Mouse (Mus musculus) kidney, embryonic 16.5 days (tissue): ENCODE results near the gene Tcf7l2. TPM values are rescaled to one million over a fixed set of nuclear protein-coding genes. Genes with fewer than 3 reads are reported as not detected.

Source experiments
- ATAC-seq: fragments of 200-750 bp; cut with Nextera tagmentation; 2 replicates; pipeline ENCODE4 v1.8.0; 2017; ENCODE audit warnings: moderate TSS enrichment; ENCODE audit not compliant: low FRiP score, low TSS enrichment
- H3K27ac ChIP-seq: fragments of 300-500 bp; sonication (generic); 2 replicates; pipeline ENCODE4 v1.5.1; 2014; ENCODE audit warnings: low read length
- H3K27me3 ChIP-seq: fragments of 300-500 bp; sonication (generic); 2 replicates; pipeline ENCODE4 v1.6.1; 2014; ENCODE audit warnings: low read length, control low read depth, mixed read lengths; ENCODE audit not compliant: insufficient read depth
- H3K36me3 ChIP-seq: fragments of 300-500 bp; sonication (generic); 2 replicates; pipeline ENCODE4 v1.6.1; 2014; ENCODE audit warnings: low read length, control low read depth, mixed read lengths; ENCODE audit not compliant: insufficient read depth
- H3K4me1 ChIP-seq: fragments of 300-500 bp; sonication (generic); 2 replicates; pipeline ENCODE4 v1.6.1; 2014; ENCODE audit warnings: low read length, control low read depth, mixed read lengths; ENCODE audit not compliant: insufficient read depth
- H3K4me2 ChIP-seq: fragments of 300-500 bp; sonication (generic); replicated peaks from 2 replicates; pipeline ENCODE4 v1.6.1; 2014; ENCODE audit warnings: low read depth, low read length
- H3K4me3 ChIP-seq: fragments of 300-500 bp; sonication (generic); 2 replicates; pipeline ENCODE4 v1.5.1; 2014; ENCODE audit warnings: mild to moderate bottlenecking, low read length
- H3K9ac ChIP-seq: fragments of 300-500 bp; sonication (generic); replicated peaks from 2 replicates; pipeline ENCODE4 v1.6.1; 2014; ENCODE audit warnings: low read length
- H3K9me3 ChIP-seq: fragments of 300-500 bp; sonication (generic); 2 replicates; pipeline ENCODE4 v1.6.1; 2016; ENCODE audit warnings: low read length, control low read depth
- WGBS: fragments of 180-500 bp; shearing (Covaris S2); extraction: QIAGEN DNeasy Blood & Tissue Kit; methylation state at CpG from one replicate; pipeline ENCODE4 v1.1.7; 2014; 5-methylcytosine and 5-hydroxymethylcytosine counted together
- polyA plus RNA-seq: library from polyadenylated mRNA; unstranded; fragments of >200 nt; fragmentation: Nextera tagmentation; extraction: Ambion mirVana; gene quantifications from 2 replicates; pipeline ENCODE4 v1.2.1, GENCODE M21; 2015

The Tcf7l2 gene
- polyA plus RNA-seq, 1 experiment from 2014 or later: 50.1 TPM

DNA sequence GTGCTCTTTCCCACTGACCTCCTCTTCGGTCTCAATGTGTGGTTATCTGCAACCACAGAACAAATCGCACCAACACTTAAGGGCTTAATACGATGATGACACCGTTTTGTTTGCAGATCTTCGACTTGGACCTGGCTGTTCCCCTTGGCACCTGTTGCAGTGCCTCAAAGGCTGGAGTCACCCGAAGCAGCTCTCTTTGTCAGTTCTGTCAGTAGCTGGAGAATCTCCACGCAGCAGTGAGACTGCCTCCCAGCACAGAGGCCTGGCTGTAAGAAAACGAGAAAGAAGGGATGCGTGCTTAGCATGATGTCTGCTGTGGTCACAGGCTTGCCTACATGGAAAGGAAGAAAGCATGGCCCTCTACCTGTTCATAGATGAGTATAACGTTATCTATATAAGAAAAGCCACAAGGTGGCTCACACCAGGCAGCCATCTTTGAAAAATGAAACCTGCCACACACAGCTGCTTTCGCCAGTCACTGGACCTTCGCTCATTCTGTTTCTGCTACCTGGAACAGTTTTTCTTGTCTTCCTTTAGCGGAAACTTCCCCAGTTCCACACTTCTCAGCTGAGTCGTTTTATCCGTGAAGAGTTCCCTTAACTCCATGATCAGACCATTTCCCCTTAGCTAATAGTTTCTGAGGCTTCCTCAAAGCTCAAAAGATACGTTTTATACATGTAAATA lies 21.1 kb upstream of the Tcf7l2 start:
- ATAC-seq: no peak

DNA sequence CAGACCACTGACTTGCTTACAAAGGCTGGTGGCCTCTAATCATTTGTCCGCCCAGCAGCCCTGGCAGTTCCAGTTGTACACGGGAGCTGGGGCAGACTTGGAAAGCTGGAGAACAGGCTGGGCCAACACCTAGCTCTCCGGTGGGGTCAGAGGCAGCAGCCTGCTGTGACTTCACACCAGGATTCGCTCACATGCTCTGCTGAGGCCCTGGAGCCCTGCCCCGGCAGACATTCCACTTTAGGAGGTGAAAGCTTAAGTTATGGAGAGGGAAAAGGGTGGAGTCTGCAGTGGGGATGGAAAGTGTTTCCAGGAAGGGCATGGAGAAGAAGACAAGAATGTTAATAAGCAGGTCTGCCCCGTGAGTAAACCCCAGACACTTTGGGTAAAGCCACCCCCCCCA lies 19.2 kb upstream of the Tcf7l2 start:
- no peak overlapping the region for H3K4me2 ChIP-seq
- no peaks in the 10 kb centered on the region for H3K27me3 ChIP-seq
- no peak for ATAC-seq
- H3K4me1 ChIP-seq: no peaks in the 10 kb centered on the region
- H3K27ac ChIP-seq: no peak overlapping the region
- H3K4me3 ChIP-seq: no peak overlapping the region
- H3K9ac ChIP-seq: 0 out of 2 replicates have a peak overlapping the region, but pooled peaks have one; percentile 16
- 31% methylated on average over 6 of the region's 6 CpGs for WGBS
- H3K36me3 ChIP-seq: no peaks in the 10 kb centered on the region
- H3K9me3 ChIP-seq: no peaks in the 10 kb centered on the region

More for the DNA sequence above, 21.1 kb upstream of the Tcf7l2 start:
- Histone ChIP-seq H3K4me2 (no peak overlapping the region), H3K4me3 (no peak overlapping the region), H3K9me3 (no peaks in the 10 kb centered on the region), H3K36me3 (no peaks in the 10 kb centered on the region), H3K27ac (no peak overlapping the region), H3K4me1 (no peaks in the 10 kb centered on the region), H3K27me3 (no peaks in the 10 kb centered on the region), H3K9ac (no peak overlapping the region)
- 80% methylated on average over 16 of the region's 16 CpGs for WGBS

DNA sequence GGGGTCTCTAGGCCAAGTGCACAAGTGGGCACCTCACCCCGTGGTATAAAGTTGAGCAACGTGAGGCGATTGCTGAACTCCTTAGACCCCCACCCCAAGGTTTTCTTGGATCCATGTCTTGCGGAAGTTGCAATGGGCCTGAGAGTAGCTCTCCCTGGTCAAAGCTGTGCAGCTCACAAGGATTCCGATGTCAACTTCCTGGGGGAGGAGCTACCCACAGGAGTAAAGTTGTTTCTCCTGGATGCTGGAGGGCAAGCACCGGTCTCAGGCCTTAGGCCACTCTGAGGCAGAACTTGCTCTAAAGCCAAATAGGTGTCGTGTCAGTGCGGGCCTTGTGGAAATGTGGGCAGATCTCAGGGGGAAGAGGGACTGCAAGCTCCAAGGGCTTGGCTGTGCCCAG lies 12.2 kb upstream of the Tcf7l2 start:
- H3K27me3 ChIP-seq: no peaks in the 10 kb centered on the region
- WGBS: 71% methylated on average over 8 of the region's 8 CpGs
- H3K9me3 ChIP-seq: no peaks in the 10 kb centered on the region
- no peak overlapping the region for H3K27ac ChIP-seq
- H3K4me2 ChIP-seq: no peak overlapping the region
- no peak overlapping the region for H3K9ac ChIP-seq
- H3K36me3 ChIP-seq: no peaks in the 10 kb centered on the region
- ATAC-seq: no peak
- no peaks in the 10 kb centered on the region for H3K4me1 ChIP-seq
- no peak overlapping the region for H3K4me3 ChIP-seq

DNA sequence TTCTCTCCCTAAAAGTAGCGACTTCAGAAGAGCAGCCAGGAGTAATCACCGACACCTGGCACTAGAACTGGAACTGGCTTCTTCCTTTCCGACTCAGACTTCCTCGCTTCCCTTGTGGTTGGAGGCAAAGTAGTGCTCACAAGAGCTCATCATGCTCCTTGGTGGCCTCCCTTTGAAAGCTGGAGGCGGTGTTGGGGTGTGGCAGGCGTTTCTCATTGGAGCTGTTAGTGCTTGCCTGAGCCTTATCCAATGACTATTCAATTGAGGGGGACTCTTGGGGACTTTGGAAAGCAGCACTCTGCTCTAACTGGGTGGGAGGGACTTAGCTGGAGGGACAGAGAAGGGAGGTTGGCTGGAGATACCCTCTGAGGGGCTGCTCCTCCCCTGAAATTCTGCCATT lies 9.1 kb upstream of the Tcf7l2 start:
- Histone ChIP-seq H3K27me3 (no peaks in the 10 kb centered on the region), H3K9me3 (no peaks in the 10 kb centered on the region), H3K27ac (no peak overlapping the region), H3K36me3 (no peaks in the 10 kb centered on the region), H3K4me1 (no peaks in the 10 kb centered on the region), H3K9ac (no peak overlapping the region), H3K4me3 (no peak overlapping the region), H3K4me2 (no peak overlapping the region)
- 51% methylated on average over 6 of the region's 6 CpGs for WGBS
- ATAC-seq: no peak

DNA sequence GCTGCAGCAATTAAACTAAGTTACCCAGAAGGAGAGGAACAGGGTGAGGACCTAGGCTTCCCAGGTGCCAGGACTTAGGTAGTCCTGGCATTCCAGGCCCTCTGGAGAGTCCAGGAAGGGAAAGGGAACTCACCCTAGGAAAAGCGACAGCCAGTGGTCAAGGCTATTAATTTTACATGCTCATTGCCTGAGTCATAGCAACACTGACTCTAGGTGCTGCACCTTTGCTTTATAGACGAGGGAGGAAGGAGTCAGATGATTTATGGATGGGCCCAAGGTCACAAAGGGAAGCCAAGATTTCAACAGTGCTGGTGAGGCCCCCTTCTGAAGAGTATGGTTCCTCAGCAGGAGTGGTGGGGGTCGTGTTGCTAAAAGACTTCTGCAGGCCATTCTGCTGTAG lies 8.6 kb upstream of the Tcf7l2 start:
- no peak for ATAC-seq
- Histone ChIP-seq H3K36me3 (no peaks in the 10 kb centered on the region), H3K27me3 (no peaks in the 10 kb centered on the region), H3K4me1 (no peaks in the 10 kb centered on the region), H3K9me3 (no peaks in the 10 kb centered on the region), H3K9ac (no peak overlapping the region), H3K4me2 (no peak overlapping the region), H3K4me3 (no peak overlapping the region), H3K27ac (no peak overlapping the region)
- WGBS: 10% methylated on average over 3 of the region's 3 CpGs

DNA sequence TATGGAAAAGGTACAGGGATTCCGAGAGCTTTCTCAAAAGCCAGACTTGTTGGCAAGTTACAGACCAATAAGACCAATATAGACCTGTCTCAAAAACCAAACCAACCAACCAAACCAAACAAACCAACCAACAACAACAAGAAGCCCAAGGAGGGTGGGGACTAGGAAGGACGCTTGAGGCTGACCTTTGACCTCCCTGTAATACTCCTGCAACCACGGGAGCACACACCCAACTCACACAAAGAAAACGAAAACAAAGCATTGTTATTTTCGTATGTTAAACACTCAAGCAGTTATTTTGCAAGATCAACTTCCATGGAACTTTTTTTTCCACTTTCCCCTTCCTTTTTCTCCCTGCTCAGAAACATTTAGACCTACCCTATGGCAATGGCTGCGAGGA lies 5.6 kb upstream of the Tcf7l2 start:
- ATAC-seq: no peak
- no peak overlapping the region for H3K4me3 ChIP-seq
- no peaks in the 10 kb centered on the region for H3K4me1 ChIP-seq
- H3K27ac ChIP-seq: no peak overlapping the region
- H3K9me3 ChIP-seq: no peaks in the 10 kb centered on the region
- WGBS: 58% methylated on average over 6 of the region's 6 CpGs
- no peaks in the 10 kb centered on the region for H3K36me3 ChIP-seq
- H3K9ac ChIP-seq: no peak overlapping the region
- H3K27me3 ChIP-seq: no peaks in the 10 kb centered on the region
- no peak overlapping the region for H3K4me2 ChIP-seq

DNA sequence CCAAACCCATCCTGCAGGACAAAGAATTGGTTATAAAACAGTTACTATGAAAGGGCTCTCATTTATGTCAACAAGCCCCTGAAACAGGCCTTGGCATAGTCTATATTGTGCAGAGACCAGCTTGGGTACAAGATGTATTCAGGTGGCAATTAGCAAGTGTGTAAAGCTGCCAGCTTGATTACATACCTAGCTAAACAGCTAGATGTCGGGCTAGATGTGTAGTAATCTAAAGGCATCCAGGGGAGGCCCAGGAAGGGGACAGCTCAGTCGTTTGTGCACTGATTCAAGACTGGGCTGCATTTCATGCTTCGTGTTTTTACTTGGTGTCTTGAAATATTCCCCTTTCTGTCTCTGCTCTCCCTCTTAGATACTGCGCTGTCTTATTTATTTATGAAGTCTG lies 1.9 kb upstream of the Tcf7l2 start:
- no peaks in the 10 kb centered on the region for H3K9me3 ChIP-seq
- no peak overlapping the region for H3K4me3 ChIP-seq
- peaks cover 4% of the 10 kb centered on the region; the same call in 1 of the 2 replicates for H3K4me1 ChIP-seq
- no peaks in the 10 kb centered on the region for H3K36me3 ChIP-seq
- H3K9ac ChIP-seq: no peak overlapping the region
- no peak overlapping the region for H3K4me2 ChIP-seq
- H3K27me3 ChIP-seq: no peaks in the 10 kb centered on the region
- WGBS: 28% methylated on average over 4 of the region's 4 CpGs
- no peak for ATAC-seq
- no peak overlapping the region for H3K27ac ChIP-seq

DNA sequence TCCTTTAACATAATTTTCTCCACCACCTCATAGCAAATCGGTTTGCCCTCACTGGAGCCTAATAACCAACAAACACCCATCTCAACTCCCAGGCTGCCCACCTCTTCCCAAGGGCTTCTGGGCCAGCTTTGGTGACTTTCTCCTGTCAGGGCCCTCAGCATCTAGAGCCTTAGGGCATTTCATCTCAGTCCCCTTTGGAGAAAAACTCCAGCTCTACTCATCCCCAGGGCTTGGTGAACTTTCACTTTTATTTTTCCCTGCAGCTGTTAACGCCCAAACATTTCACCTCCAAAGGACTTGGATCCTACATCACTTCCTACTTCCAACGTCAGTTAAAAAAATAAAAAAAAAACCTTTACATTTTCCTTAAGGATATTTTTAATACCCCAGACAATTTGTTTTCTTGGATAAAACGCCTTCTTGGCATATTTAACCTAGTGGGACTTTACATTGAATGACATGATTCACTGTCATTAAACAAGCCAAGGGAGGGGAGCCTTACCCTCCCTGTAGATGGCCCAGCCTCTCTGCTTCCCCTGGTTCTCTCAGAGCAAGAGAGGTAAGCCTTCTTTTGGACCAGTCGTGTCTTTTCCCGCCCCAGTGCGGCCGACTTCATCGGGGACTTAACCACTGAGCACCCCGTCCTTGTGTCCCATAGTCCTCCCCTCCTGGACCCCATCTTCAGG lies 724 bp upstream of the Tcf7l2 start:
- Histone ChIP-seq H3K27me3 (no peaks in the 10 kb centered on the region), H3K27ac (peak overlapping the region; percentile 92), H3K36me3 (no peaks in the 10 kb centered on the region), H3K4me2 (peak overlapping the region; percentile 79), H3K4me3 (peak overlapping the region; percentile 69), H3K4me1 (peaks cover 14% of the 10 kb centered on the region), H3K9me3 (no peaks in the 10 kb centered on the region), H3K9ac (peak overlapping the region; percentile 99)
- WGBS: 10% methylated on average over 10 of the region's 10 CpGs
- ATAC-seq: no peak

DNA sequence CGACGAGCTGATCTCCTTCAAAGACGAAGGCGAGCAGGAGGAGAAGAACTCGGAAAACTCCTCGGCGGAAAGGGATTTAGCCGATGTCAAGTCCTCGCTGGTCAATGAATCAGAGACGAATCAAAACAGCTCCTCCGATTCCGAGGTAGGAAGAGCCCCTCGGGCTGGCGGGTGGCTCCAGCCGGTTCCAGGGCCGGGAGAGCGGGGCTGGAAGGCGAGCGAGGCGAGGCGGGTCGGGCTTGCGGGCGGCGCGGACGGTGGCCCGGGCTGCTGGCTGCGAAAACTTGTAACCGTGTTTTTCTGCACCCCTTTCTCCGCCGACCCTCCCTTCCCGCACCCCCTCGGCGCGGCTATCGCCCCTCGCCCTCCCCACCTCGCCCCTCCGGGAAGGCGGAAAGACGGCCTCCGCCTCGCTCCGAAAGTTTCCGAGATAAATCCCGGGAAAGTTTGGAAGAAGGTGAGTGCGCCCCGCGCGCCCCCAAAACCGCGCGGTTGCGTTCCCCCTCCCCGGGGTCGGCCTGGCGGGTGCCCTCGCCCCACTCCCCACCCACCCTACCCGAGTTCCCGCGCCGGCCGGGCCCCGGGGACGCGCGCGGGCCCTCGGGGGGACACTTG lies 873 bp downstream of the Tcf7l2 start:
- Histone ChIP-seq H3K4me3 (peak overlapping the region; percentile 69), H3K4me2 (peak overlapping the region; percentile 79), H3K4me1 (peaks cover 29% of the 10 kb centered on the region), H3K27ac (peak overlapping the region; percentile 97), H3K27me3 (no peaks in the 10 kb centered on the region), H3K9me3 (no peaks in the 10 kb centered on the region), H3K36me3 (no peaks in the 10 kb centered on the region), H3K9ac (peak overlapping the region; percentile 99)
- no peak for ATAC-seq
- WGBS: 1% methylated on average over 40 of the region's 70 CpGs
